29 mouse cellular contexts compared by ENCODE assay signal in genomic region chr3:70314239-70314638, GRCm38 (mm10).
A peak's percentile ranks its signal among the peaks of the same experiment; 100 is the strongest.
DNase-seq lines count a peak whose midpoint lies in the region; ATAC-seq and TF ChIP-seq lines count a peak whose summit lies in the region.
"Had no signal": no experiment of that assay in that cellular context is flagged by ENCODE, and none has a peak within 500 bp of the region (broad histone marks: within the 10 kb centered on the region; RNA-seq: fewer than 3 reads in every experiment).

No protein-coding gene starts in this region.

- no peak for TF ChIP-seq CTCF in midbrain, postnatal 0 days (IDR thresholded peaks at IDR 0.05)

- H3K9me3 ChIP-seq in midbrain, embryonic 11.5 days (ENCODE audit: control insufficient read depth, low read length): no peaks in the 10 kb centered on the region
- H3K9me3 ChIP-seq in midbrain, postnatal 0 days (ENCODE audit: low read length): no peaks in the 10 kb centered on the region
- no peaks in the 10 kb centered on the region for H3K9me3 ChIP-seq in stomach, embryonic 16.5 days (replicated peaks; ENCODE audit: control insufficient read depth, low read length)
- H3K9me3 ChIP-seq: embryonic facial prominence, embryonic 10.5 days; embryonic facial prominence, embryonic 13.5 days; forebrain, embryonic 10.5 days; forebrain, embryonic 13.5 days; heart, embryonic 10.5 days; heart, embryonic 13.5 days; hindbrain, embryonic 10.5 days; hindbrain, embryonic 13.5 days had no signal

- H3K27ac ChIP-seq in midbrain, embryonic 11.5 days (ENCODE audit: low read depth, low read length): no peak overlapping the region
- H3K27ac ChIP-seq in midbrain, postnatal 0 days (ENCODE audit: low read depth, low read length): no peak overlapping the region
- H3K27ac ChIP-seq in stomach, embryonic 16.5 days (ENCODE audit: low read length): no peak overlapping the region
- H3K27ac ChIP-seq: embryonic facial prominence, embryonic 10.5 days; embryonic facial prominence, embryonic 13.5 days; forebrain, embryonic 10.5 days; forebrain, embryonic 13.5 days; heart, adult 2 months; heart, embryonic 10.5 days; heart, embryonic 13.5 days; hindbrain, embryonic 10.5 days; hindbrain, embryonic 13.5 days had no signal

- WGBS in midbrain, embryonic 11.5 days: 86% methylated on average over 4 of the region's 4 CpGs
- WGBS in midbrain, postnatal 0 days: 88% methylated on average over 4 of the region's 4 CpGs
- WGBS in stomach, embryonic 16.5 days: 65% methylated on average over 4 of the region's 4 CpGs

- no peaks in the 10 kb centered on the region for H3K36me3 ChIP-seq in midbrain, embryonic 11.5 days (ENCODE audit: control insufficient read depth, insufficient read depth, low read length)
- no peaks in the 10 kb centered on the region for H3K36me3 ChIP-seq in midbrain, postnatal 0 days (ENCODE audit: insufficient read depth, low read length)
- no peaks in the 10 kb centered on the region for H3K36me3 ChIP-seq in stomach, embryonic 16.5 days (ENCODE audit: control insufficient read depth, insufficient read depth, low read length)
- H3K36me3 ChIP-seq: embryonic facial prominence, embryonic 10.5 days; embryonic facial prominence, embryonic 13.5 days; forebrain, embryonic 10.5 days; heart, embryonic 10.5 days; heart, embryonic 13.5 days; hindbrain, embryonic 10.5 days; hindbrain, embryonic 13.5 days had no signal

- ATAC-seq in midbrain, embryonic 11.5 days (ENCODE audit: low FRiP score): no peak
- no peak for ATAC-seq in midbrain, postnatal 0 days (ENCODE audit: low FRiP score)
- ATAC-seq in common myeloid progenitor, adult 5-6 weeks (replicated peaks; ENCODE audit: low read depth, poor library complexity, severe bottlenecking): peak; percentile 63
- peak; percentile 69; the same call in 1 of the 2 replicates for ATAC-seq in stomach, embryonic 16.5 days (ENCODE audit: insufficient read depth, low FRiP score)
- no peak for ATAC-seq in erythroid progenitor cell, adult 5-6 weeks (replicated peaks; ENCODE audit: low FRiP score, poor library complexity, severe bottlenecking)
- ATAC-seq: CD4-positive, CD25-positive, alpha-beta regulatory T cell, adult 4 months; forebrain, embryonic 13.5 days; forebrain, embryonic 16.5 days; Patski had no signal

- no peak overlapping the region for H3K4me3 ChIP-seq in midbrain, embryonic 11.5 days (ENCODE audit: low read depth, low read length)
- H3K4me3 ChIP-seq in midbrain, postnatal 0 days (ENCODE audit: low read depth, low read length): no peak overlapping the region
- H3K4me3 ChIP-seq in stomach, embryonic 16.5 days (replicated peaks; ENCODE audit: low read length): no peak overlapping the region
- H3K4me3 ChIP-seq: embryonic facial prominence, embryonic 10.5 days; embryonic facial prominence, embryonic 13.5 days; erythroblast, embryonic 14.5 days; forebrain, embryonic 10.5 days; forebrain, embryonic 13.5 days; heart, adult 2 months; heart, embryonic 10.5 days; heart, embryonic 13.5 days; hindbrain, embryonic 10.5 days; hindbrain, embryonic 13.5 days had no signal

- no peaks in the 10 kb centered on the region for H3K4me1 ChIP-seq in midbrain, embryonic 11.5 days (ENCODE audit: control insufficient read depth, insufficient read depth, low read length)
- no peaks in the 10 kb centered on the region for H3K4me1 ChIP-seq in midbrain, postnatal 0 days (ENCODE audit: insufficient read depth, low read length)
- H3K4me1 ChIP-seq in stomach, embryonic 16.5 days (ENCODE audit: control insufficient read depth, insufficient read depth, low read length): no peaks in the 10 kb centered on the region
- H3K4me1 ChIP-seq: embryonic facial prominence, embryonic 10.5 days; embryonic facial prominence, embryonic 13.5 days; forebrain, embryonic 10.5 days; forebrain, embryonic 13.5 days; heart, embryonic 10.5 days; heart, embryonic 13.5 days; hindbrain, embryonic 10.5 days; hindbrain, embryonic 13.5 days had no signal

- no peak overlapping the region for H3K4me2 ChIP-seq in midbrain, embryonic 11.5 days
- H3K4me2 ChIP-seq in midbrain, postnatal 0 days (ENCODE audit: low read depth, low read length, poor library complexity, severe bottlenecking): no peak overlapping the region
- no peak overlapping the region for H3K4me2 ChIP-seq in stomach, embryonic 16.5 days (ENCODE audit: low read depth, low read length)
- H3K4me2 ChIP-seq: embryonic facial prominence, embryonic 13.5 days; forebrain, embryonic 13.5 days; heart, embryonic 13.5 days; hindbrain, embryonic 13.5 days had no signal

- no peak overlapping the region for H3K9ac ChIP-seq in midbrain, embryonic 11.5 days (ENCODE audit: low read length)
- H3K9ac ChIP-seq in midbrain, postnatal 0 days (replicated peaks; ENCODE audit: low read length, poor library complexity, severe bottlenecking): no peak overlapping the region
- no peak overlapping the region for H3K9ac ChIP-seq in stomach, embryonic 16.5 days (ENCODE audit: low read length)
- H3K9ac ChIP-seq: embryonic facial prominence, embryonic 13.5 days; forebrain, embryonic 13.5 days; heart, embryonic 13.5 days; hindbrain, embryonic 13.5 days had no signal

- H3K27me3 ChIP-seq in midbrain, embryonic 11.5 days (ENCODE audit: control insufficient read depth, insufficient read depth, low read length): no peaks in the 10 kb centered on the region
- no peaks in the 10 kb centered on the region for H3K27me3 ChIP-seq in midbrain, postnatal 0 days (ENCODE audit: insufficient read depth, low read length)
- no peaks in the 10 kb centered on the region for H3K27me3 ChIP-seq in stomach, embryonic 16.5 days (ENCODE audit: control insufficient read depth, insufficient read depth, low read length)
- H3K27me3 ChIP-seq: embryonic facial prominence, embryonic 13.5 days; forebrain, embryonic 13.5 days; heart, embryonic 13.5 days; hindbrain, embryonic 13.5 days; Patski had no signal

- peak; percentile 8 for DNase-seq in midbrain, embryonic 11.5 days (ENCODE audit: low spot score, missing footprints)
- no peak for DNase-seq in midbrain, postnatal 0 days (ENCODE audit: low spot score)
- DNase-seq in thymus, postnatal 14 days: no peak
- no peak for DNase-seq in heart, postnatal 4 days
- DNase-seq: adrenal gland, postnatal 10 days; adrenal gland, postnatal 36 days; cerebellum, adult 18-20 months; cerebellum, adult 9-10 months; cerebellum, postnatal 14 days; embryo, embryonic 11 days; gastrocnemius, postnatal 10 days; gastrocnemius, postnatal 36 days; heart, adult 2 months; heart, postnatal 14 days had no signal

Comparison
In these comparisons a context has a peak if more than half of its experiments do, and no peak if none do; other contexts are left out.
1. ATAC-seq: peak in common myeloid progenitor, adult 5-6 weeks (single experiment) and stomach, embryonic 16.5 days (single experiment); none in midbrain, embryonic 11.5 days (single experiment), midbrain, postnatal 0 days (single experiment) and erythroid progenitor cell, adult 5-6 weeks (single experiment).